Mouse (Mus musculus) heart, adult 2 months (tissue): ENCODE data around the gene Afap1l2.

Experiments used
- CTCF ChIP-seq: fragments of 200-600 bp; IDR thresholded peaks from 2 replicates; pipeline ENCODE4 v1.8.1; 2022; ENCODE audit warnings: antibody characterized with exemption, mild to moderate bottlenecking, moderate library complexity
- POLR2A ChIP-seq: fragments of 200-500 bp; IDR thresholded peaks from 2 replicates; pipeline ENCODE4 v1.6.1; 2011; ENCODE audit warnings: mild to moderate bottlenecking, low read depth, low read length, control low read depth; ENCODE audit not compliant: insufficient read depth

DNA sequence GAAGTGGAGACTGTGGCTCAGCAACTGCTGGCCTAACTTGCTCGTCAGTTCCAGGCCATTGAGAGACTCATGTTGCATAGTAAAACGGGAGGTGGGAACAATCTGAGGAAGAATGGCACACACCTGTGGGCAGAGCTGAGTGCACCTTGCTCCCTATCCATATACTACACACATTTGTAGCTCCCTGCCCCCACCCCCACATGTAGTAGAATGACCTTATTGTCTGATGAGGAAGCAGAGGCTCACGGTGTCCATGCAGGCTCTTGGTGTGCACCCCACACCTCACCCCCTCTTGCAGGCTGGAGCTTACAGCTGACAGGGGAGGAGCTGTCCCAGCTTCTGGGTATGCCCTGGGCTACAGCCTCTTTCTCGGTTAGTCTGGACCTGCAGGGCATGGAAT lies 140.3 kb downstream of the Afap1l2 start:
- TF ChIP-seq POLR2A = no peak
- TF ChIP-seq CTCF = no peak
